Mouse (Mus musculus): ENCODE data around the gene Gm2888.
A peak's percentile ranks its signal among the peaks of the same experiment; 100 is the strongest.
"Not testable (repeated sequence)": the region's sequence is repeated elsewhere in the genome, so short reads cannot be mapped to it uniquely, and the experiment has no call there.

Gene Gm2888

DNA sequence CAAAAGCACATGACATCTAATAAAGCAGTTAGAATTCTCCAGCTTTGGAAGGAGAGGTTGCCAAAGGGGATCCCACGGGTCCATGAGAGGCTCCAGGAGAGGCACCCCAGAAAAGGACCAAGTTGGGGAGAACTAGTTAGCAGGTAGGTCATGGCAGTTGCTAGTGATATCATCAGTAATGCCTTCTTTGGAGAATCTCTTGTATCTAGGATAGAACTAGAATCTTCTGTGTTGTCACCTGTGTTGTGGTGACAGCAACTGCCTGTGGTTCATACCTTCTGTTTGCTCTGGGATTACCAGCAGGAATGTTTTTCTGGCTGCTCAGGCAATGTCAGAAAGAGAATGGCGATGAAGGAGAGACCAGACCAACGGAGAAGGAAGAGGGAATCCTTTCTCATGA is at the start of gene Gm2888:
Gm2888 (plus strand) TSS at position 301 of the 400 bp plus-strand sequence.
- not testable (repeated sequence) for DNase-seq (ENCODE audit: low spot score in 2 of 2)

DNA sequence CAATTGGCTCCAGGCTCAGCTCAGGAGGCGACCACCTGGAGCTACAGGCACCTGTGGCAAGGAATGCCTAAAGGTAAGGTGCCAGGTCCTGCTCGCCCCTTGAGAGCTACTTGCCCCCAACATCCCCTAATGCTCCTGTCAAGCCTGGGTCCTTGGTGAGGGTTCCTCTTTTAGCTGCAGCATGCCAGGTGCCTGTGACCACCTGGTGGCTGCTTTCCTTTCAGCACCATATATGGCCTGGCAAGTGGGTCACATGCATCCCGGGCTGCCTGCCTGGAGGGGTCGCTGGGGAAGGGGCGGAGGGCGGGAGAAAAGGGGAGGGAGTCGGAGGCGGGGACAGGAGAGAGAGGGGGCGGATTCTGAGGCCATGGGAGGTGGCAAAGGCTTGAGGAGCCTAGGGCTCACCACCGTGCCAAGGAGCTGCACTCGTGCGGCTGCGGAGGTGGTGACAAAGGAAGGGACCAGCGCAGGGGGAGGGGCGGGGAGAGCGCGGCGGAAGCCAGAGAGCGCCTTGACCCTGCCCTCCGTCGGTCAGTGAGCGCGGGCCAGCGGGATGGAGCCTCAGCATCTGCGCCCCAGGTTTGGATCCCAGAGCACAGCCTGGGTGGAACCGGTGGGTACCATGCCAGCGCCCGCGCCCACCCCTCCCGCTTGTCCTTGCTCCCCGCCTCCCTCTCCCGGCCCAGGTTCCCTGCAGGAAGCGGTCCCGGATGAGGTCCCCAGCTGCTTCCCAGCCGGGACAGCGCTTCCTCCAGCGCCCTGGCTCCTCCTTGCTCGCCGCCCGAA is 19.1 kb downstream of the Gm2888 start, which contains the start of gene Gm2897:
Gm2897 (plus strand) TSS at position 559 of the 786 bp plus-strand sequence.
- peak in 1 of 2 experiments; percentile 9 for DNase-seq (ENCODE audit: low spot score in 2 of 2)

DNA sequence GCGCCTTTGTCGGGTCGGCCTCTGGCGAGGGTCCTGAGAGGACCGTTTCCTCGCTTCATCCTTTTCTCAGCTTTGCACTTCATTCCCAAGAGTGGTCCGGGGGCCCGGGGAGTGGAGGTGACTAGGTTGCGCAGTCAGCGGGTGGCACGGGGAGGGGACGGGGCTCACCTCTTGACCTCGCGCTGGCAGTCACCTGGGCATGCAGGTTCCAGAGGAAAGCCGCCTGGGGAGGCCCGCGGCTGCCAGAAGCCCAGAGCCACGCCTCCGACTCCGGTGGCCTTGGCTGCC is 19.7 kb downstream of the Gm2888 start:
- DNase-seq (ENCODE audit: low spot score in 2 of 2): peak; percentile 5 to 45

DNA sequence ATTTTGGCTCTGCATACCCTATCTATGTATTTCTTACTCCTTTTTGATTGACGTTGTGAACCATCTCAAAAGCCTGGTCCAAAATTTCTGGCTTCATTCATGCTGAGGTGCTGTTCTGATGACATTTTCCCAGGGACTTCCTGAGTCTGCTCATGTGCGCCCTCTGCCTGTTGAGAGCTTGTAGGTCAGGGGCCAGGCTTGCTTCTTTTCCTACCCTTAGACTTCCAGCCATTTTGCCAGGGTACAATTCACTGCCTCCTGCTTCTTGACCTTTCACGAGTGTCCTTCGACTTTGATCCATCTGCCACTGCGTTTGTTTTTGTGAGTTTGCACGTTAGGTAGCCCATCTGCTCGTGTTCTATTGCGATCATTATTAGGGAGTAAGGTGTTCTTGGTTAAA is 20.3 kb downstream of the Gm2888 start:
- DNase-seq (ENCODE audit: low spot score in 2 of 2): not testable (repeated sequence)
